Mouse (Mus musculus) left cerebral cortex, adult 2 months (tissue): ENCODE measurements at regions not wholly inside any gene's neighbourhood (a gene's known extent, or its start where the extent isn't known, plus 50 kb on each side); places are given as distances from the start of the nearest gene placed in this dataset.

Experiments used
- DNase-seq, 2 experiments: peaks; one replicate each; pipeline ENCODE4 v3.0.0; 2021 to 2022; ENCODE audit warnings: low spot score in 2 of 2, mixed read lengths in 1 of 2; ENCODE audit errors: extremely low spot score in 1 of 2
- H3K27ac ChIP-seq: fragments of 200-600 bp; 2 replicates; pipeline ENCODE4 v1.8.1; 2022
- H3K4me3 ChIP-seq: fragments of 200-600 bp; 2 replicates; pipeline ENCODE4 v1.8.1; 2022
- CTCF ChIP-seq: fragments of 200-600 bp; IDR thresholded peaks from 2 replicates; pipeline ENCODE4 v1.8.1; 2022; ENCODE audit warnings: antibody characterized with exemption, mild to moderate bottlenecking, moderate library complexity
- intact Hi-C: fragments of 180-260 bp; cut with DNase I; formaldehyde crosslinking; loops from one replicate; pipeline ENCODE4 v1.15.1; 2025

DNA sequence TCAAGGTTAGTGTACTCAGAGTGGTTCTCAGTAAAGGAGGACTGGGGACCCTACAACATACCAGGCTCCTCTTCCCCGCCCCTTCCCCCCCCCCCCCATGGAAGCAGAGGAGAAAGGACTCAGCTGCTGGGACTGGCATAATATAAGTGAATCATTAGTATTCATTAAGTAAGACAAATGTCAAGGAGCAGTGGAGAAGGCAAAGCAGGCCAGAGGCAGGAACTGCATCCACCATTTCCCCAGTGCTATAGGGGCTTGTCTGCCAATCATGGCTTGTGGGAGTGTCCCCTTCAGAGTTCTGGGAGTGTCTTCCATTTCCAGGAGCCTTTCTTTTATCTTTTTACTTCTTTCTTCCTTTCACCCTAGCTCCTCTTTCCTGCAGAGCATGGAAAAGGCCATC lies 392.3 kb downstream of the Pdzph1 start:
- no peak for DNase-seq
- Histone ChIP-seq H3K27ac (no peak overlapping the region), H3K4me3 (no peak overlapping the region)
- intact Hi-C loops, result no loop called here
- TF ChIP-seq CTCF, result no peak

DNA sequence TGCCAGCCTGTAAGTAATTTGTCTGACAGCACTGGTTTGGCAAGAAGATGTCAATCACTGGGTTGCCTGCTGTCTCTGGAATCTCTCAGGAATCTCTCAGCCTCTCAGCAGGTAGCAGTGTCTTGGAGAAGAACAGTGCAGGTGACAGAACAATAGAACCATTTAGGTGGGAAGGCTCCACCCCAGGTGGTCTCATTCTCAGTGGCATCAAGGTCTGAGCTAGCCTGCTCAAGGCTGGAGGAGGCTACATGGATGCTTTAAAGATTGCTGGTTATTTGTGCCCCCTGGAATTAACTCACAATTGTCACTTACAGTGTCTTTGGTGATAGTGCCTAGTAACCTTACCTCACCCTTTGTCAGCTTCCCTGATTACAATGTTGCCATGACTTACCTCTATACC lies 394.5 kb downstream of the Pdzph1 start:
- no peak for TF ChIP-seq CTCF
- no peak overlapping the region for H3K27ac ChIP-seq
- H3K4me3 ChIP-seq, result no peak overlapping the region
- intact Hi-C loops, result no loop called here
- no peak for DNase-seq

DNA sequence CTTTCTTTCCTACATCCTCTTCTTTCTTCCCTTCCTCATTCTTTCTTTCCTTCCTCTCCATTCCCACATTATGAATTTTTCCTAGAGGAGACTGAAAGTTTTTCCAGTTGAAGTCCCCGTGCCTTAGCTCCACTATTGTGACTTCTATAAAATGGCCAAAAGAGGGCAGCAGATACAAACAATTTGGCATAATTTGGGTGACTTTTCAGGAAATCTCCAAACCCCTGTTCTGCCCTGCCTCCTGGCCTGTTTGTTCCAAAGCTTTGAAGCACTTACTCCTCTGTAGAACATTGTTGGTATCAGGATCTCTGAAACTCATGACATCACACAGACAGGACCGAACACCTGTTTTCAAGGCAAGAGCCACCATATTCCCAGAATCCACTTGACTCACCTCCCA lies 403.2 kb downstream of the Pdzph1 start:
- no peak for DNase-seq
- no peak overlapping the region for H3K27ac ChIP-seq
- TF ChIP-seq CTCF, result peak; percentile 68
- H3K4me3 ChIP-seq, result no peak overlapping the region
- intact Hi-C loops, result loop anchor here (1.0 to 5.0 kb wide), 4 partner anchors 232 to 816 kb away; no protein-coding TSS in a partner anchor

DNA sequence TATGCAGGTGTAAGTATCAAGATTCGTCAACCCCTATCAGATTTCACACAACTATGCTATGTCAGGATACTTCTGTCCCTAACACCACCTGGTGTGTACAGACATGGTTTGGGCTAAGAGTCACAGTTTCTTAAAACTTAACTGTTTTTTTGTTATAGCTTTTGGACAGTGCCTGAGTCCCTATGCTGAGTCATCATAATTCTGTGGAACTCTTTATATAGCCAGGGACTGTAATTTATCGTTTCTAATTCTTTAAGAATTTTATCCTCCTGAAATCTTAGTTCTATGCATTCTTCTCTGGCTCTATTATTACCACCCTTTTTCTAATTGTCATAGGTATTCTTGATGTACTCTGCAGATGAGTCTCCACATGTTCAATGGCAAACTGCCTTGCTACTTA lies 418.3 kb downstream of the Pdzph1 start:
- DNase-seq, result no peak
- H3K27ac ChIP-seq, result no peak overlapping the region
- H3K4me3 ChIP-seq, result no peak overlapping the region
- intact Hi-C loops, result no loop called here
- no peak for TF ChIP-seq CTCF
